Mouse (Mus musculus) megakaryocyte, adult 5-6 weeks (primary cell): ENCODE measurements around the gene Vmn2r36. TPM values are rescaled to one million over a fixed set of nuclear protein-coding genes. Genes with fewer than 3 reads are reported as not detected.
"Not testable (repeated sequence)": the region's sequence is repeated elsewhere in the genome, so short reads cannot be mapped to it uniquely, and the experiment has no call there.

ENCODE experiments used
- ATAC-seq: 2 replicates; pipeline ENCODE4 v1.8.0; 2016; ENCODE audit warnings: mild to moderate bottlenecking, inconsistent platforms; ENCODE audit not compliant: poor library complexity, severe bottlenecking
- total RNA-seq, 2 experiments: library from RNA; stranded (forward) in 1 of 2; stranded (reverse) in 1 of 2; fragments of 153-499, 151-499 nt in 1 of 2; fragments of 221-1000, 200-1000 nt in 1 of 2; gene quantifications; 2 replicates each; pipeline versions ENCODE4 v1.2.3 to v1.2.4; 2015 to 2017

The Vmn2r36 gene
- total RNA-seq (2015) = not detected in 2 replicates
- not detected in 2 replicates for total RNA-seq (2017)

GRCm38 (mm10) chr7:7902395-7902794, at the start of gene Vmn2r36:
Vmn2r36 (minus strand) TSS chr7:7902495.
- not testable (repeated sequence) for ATAC-seq

Other genes with a start within 250 kb of the Vmn2r36 start
- not detected in 2 replicates for gene Vmn2r34, start 213.0 kb downstream of the Vmn2r36 start, total RNA-seq (2015)
- gene Vmn2r34, start 213.0 kb downstream of the Vmn2r36 start, total RNA-seq (2017) = not detected in 2 replicates
- not detected in 2 replicates for gene Vmn2r35, start 82.6 kb downstream of the Vmn2r36 start, total RNA-seq (2015)
- gene Vmn2r35, start 82.6 kb downstream of the Vmn2r36 start, total RNA-seq (2017) = not detected in 2 replicates